Mouse (Mus musculus): Measurements from ENCODE around the gene B3galt5. TPM values are rescaled to one million over a fixed set of nuclear protein-coding genes. Genes with fewer than 3 reads are reported as not detected.

Gene B3galt5
- polyA plus RNA-seq, 1 experiment from 2014 or later, result 0.16 TPM

DNA sequence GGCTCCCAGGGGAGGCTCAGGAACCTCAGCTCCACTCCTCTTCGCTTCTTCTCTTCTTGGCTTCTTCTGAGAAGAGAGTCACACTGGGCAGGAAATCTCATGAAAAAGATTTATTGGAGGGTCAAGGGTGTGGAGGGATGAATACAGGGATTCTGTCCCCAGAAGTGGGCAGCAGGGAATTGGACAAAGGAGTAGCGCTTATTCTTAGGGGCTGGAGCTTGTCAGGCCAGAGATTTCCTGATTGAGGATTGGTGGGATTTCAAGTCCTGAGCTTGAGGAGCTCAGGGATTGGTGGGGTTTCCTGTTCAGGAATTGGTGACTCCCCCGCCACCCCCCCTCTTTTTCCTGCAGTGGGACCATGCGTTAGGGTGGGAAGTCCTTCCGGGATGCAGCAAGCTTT, 113.2 kb downstream of the B3galt5 start:
- no peak overlapping the region for H3K9ac ChIP-seq
- WGBS, result 74% methylated on average over 5 of the region's 5 CpGs
- H3K36me3 ChIP-seq, result no peaks in the 10 kb centered on the region
- no peaks in the 10 kb centered on the region for H3K9me3 ChIP-seq (replicated peaks)
- H3K4me2 ChIP-seq, result no peak overlapping the region
- no peaks in the 10 kb centered on the region for H3K27me3 ChIP-seq
- no peak overlapping the region for H3K4me3 ChIP-seq
- ATAC-seq (replicated peaks; ENCODE audit: insufficient number of reproducible peaks, insufficient read depth, low FRiP score, low read depth), result no peak
- no peaks in the 10 kb centered on the region for H3K4me1 ChIP-seq (replicated peaks)
- no peak overlapping the region for H3K27ac ChIP-seq

- no peaks in the 10 kb centered on the region for H3K27me3 ChIP-seq
- WGBS, result 91% methylated on average over 2 of the region's 2 CpGs
- H3K4me1 ChIP-seq (replicated peaks), result no peaks in the 10 kb centered on the region
- no peak overlapping the region for H3K9ac ChIP-seq
- no peaks in the 10 kb centered on the region for H3K9me3 ChIP-seq (replicated peaks)
- H3K36me3 ChIP-seq, result no peaks in the 10 kb centered on the region
- no peak overlapping the region for H3K27ac ChIP-seq
- H3K4me3 ChIP-seq, result no peak overlapping the region
- ATAC-seq (replicated peaks; ENCODE audit: insufficient number of reproducible peaks, insufficient read depth, low FRiP score, low read depth), result no peak
- no peak overlapping the region for H3K4me2 ChIP-seq
Measured at GRCm38 (mm10) chr16:96351520-96351919, 115.9 kb downstream of the B3galt5 start.

GRCm38 (mm10) chr16:96353296-96353896, 117.8 kb downstream of the B3galt5 start:
- no peaks in the 10 kb centered on the region for H3K9me3 ChIP-seq (replicated peaks)
- H3K4me1 ChIP-seq (replicated peaks), result no peaks in the 10 kb centered on the region
- no peak overlapping the region for H3K4me3 ChIP-seq
- H3K4me2 ChIP-seq, result no peak overlapping the region
- no peaks in the 10 kb centered on the region for H3K36me3 ChIP-seq
- H3K27me3 ChIP-seq, result no peaks in the 10 kb centered on the region
- 66% methylated on average over 6 of the region's 6 CpGs for WGBS
- H3K9ac ChIP-seq, result no peak overlapping the region
- no peak overlapping the region for H3K27ac ChIP-seq
- no peak for ATAC-seq (replicated peaks; ENCODE audit: insufficient number of reproducible peaks, insufficient read depth, low FRiP score, low read depth)

- H3K9me3 ChIP-seq (replicated peaks), result no peaks in the 10 kb centered on the region
- H3K4me2 ChIP-seq, result peak overlapping the region; percentile 19; the same call in 1 of the 2 replicates
- WGBS, result 43% methylated on average over 6 of the region's 6 CpGs
- 0 out of 2 replicates have a peak overlapping the region, but pooled peaks have one; percentile 13 for H3K4me3 ChIP-seq
- no peak overlapping the region for H3K27ac ChIP-seq
- no peaks in the 10 kb centered on the region for H3K4me1 ChIP-seq (replicated peaks)
- no peak overlapping the region for H3K9ac ChIP-seq
- no peaks in the 10 kb centered on the region for H3K27me3 ChIP-seq
- ATAC-seq (replicated peaks; ENCODE audit: insufficient number of reproducible peaks, insufficient read depth, low FRiP score, low read depth), result no peak
- no peaks in the 10 kb centered on the region for H3K36me3 ChIP-seq
Measured at GRCm38 (mm10) chr16:96353996-96354395, 118.4 kb downstream of the B3galt5 start.

GRCm38 (mm10) chr16:96357903-96358302, 122.3 kb downstream of the B3galt5 start:
- H3K27ac ChIP-seq, result no peak overlapping the region
- H3K4me3 ChIP-seq, result peak overlapping the region; percentile 44
- H3K27me3 ChIP-seq, result no peaks in the 10 kb centered on the region
- peak overlapping the region; percentile 59 for H3K4me2 ChIP-seq
- WGBS, result 4% methylated on average over 10 of the region's 10 CpGs
- no peaks in the 10 kb centered on the region for H3K36me3 ChIP-seq
- no peak overlapping the region for H3K9ac ChIP-seq
- H3K4me1 ChIP-seq (replicated peaks), result no peaks in the 10 kb centered on the region
- ATAC-seq (replicated peaks; ENCODE audit: insufficient number of reproducible peaks, insufficient read depth, low FRiP score, low read depth), result no peak; the same call in 1 of the 2 replicates
- H3K9me3 ChIP-seq (replicated peaks), result no peaks in the 10 kb centered on the region

DNA sequence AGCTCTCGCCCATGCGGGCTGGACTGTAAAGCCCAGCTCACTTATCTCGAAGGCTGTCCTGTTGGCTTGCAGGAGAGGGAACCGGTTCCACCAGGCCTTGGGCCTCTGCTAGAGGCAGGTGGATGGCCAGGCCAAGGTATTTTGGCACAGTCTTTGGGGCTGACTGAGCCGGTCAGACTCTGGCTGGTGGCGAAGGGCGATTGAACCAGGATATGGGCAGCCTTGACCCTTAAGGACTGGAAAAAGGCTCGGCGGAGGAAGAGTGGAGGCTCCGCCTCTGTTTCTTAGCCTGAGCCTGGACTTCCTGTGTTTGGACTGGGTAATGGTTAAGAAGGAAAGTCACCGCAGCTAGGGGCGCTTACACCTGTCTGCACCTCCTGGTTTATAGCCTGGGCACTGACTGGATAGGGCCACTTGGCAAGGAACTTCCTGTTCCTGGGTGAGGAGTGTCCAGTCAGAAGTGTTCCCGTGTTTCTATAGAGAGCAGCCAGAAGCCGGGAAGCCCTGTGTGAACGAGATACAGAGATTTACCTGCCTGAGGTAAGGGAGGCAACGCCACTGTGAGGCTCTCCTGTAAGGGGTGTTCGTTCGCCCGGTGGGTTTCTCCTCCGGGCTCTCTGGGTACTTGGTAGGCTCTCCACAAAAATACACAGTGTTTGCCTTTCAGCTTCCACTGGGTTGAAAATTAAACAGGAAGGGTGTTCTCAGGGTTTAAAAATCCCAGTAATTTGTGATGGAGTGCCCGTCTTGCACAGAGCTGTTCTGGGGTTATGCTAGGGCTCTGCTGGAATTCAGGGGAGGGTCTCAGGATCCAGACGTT, 125.9 kb downstream of the B3galt5 start:
- no peaks in the 10 kb centered on the region for H3K9me3 ChIP-seq (replicated peaks)
- H3K27me3 ChIP-seq, result no peaks in the 10 kb centered on the region
- no peaks in the 10 kb centered on the region for H3K36me3 ChIP-seq
- H3K4me2 ChIP-seq, result no peak overlapping the region
- H3K4me1 ChIP-seq (replicated peaks), result no peaks in the 10 kb centered on the region
- H3K9ac ChIP-seq, result no peak overlapping the region
- H3K4me3 ChIP-seq, result no peak overlapping the region
- WGBS, result 68% methylated on average over 22 of the region's 22 CpGs
- no peak overlapping the region for H3K27ac ChIP-seq
- no peak for ATAC-seq (replicated peaks; ENCODE audit: insufficient number of reproducible peaks, insufficient read depth, low FRiP score, low read depth)

DNA sequence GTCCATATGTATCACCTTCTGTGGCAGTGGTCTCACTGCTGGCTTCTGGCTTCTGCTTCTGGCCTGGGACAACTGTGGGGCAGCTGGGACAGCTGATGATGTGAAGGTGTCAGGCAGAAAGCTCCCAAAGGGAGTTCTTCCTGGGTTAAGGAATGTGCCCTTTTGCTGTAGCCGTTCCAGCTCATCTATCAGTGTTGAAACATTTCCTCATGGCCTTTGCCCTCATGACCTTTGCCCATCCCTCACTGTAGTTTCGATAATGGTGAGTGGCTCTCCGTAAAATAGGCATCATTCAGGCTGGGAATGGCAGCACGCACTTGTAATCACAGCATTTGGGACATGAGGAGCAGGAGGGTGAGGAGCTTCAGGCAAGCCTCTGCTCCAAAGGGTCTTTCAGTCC, 127.3 kb downstream of the B3galt5 start:
- no peak overlapping the region for H3K27ac ChIP-seq
- no peak for ATAC-seq (replicated peaks; ENCODE audit: insufficient number of reproducible peaks, insufficient read depth, low FRiP score, low read depth)
- no peak overlapping the region for H3K4me3 ChIP-seq
- no peak overlapping the region for H3K4me2 ChIP-seq
- no peaks in the 10 kb centered on the region for H3K4me1 ChIP-seq (replicated peaks)
- no peaks in the 10 kb centered on the region for H3K27me3 ChIP-seq
- no peak overlapping the region for H3K9ac ChIP-seq
- H3K36me3 ChIP-seq, result no peaks in the 10 kb centered on the region
- no peaks in the 10 kb centered on the region for H3K9me3 ChIP-seq (replicated peaks)
- 44% methylated on average over 4 of the region's 4 CpGs for WGBS

GRCm38 (mm10) chr16:96363277-96363676, 127.7 kb downstream of the B3galt5 start:
- 61% methylated on average over 5 of the region's 5 CpGs for WGBS
- Histone ChIP-seq H3K4me3 (no peak overlapping the region), H3K27ac (no peak overlapping the region), H3K27me3 (no peaks in the 10 kb centered on the region), H3K36me3 (no peaks in the 10 kb centered on the region), H3K9ac (no peak overlapping the region), H3K4me1 (replicated peaks) (no peaks in the 10 kb centered on the region), H3K9me3 (replicated peaks) (no peaks in the 10 kb centered on the region), H3K4me2 (no peak overlapping the region)
- no peak for ATAC-seq (replicated peaks; ENCODE audit: insufficient number of reproducible peaks, insufficient read depth, low FRiP score, low read depth)

DNA sequence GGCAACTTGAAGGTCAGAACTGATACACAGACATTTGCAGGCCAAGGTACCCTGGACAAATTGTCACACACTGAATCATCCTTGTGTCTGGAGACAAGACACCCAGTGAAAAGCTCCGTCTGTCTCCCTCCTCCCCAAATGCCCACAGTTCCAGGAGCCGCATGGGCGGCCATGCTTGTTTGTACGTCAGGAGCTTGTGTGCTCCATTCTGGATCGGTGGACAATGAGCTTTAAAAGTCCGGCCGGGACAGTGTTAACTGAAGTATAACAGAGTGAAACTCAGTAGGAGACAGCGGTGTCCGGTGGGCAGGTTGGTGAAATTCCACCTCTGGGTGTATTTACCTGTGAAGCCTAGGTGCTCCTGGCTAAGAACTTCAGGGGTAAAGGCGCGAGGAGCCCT, 129.3 kb downstream of the B3galt5 start:
- no peak for ATAC-seq (replicated peaks; ENCODE audit: insufficient number of reproducible peaks, insufficient read depth, low FRiP score, low read depth)
- Histone ChIP-seq H3K9ac (no peak overlapping the region), H3K4me1 (replicated peaks) (no peaks in the 10 kb centered on the region), H3K27me3 (no peaks in the 10 kb centered on the region), H3K36me3 (no peaks in the 10 kb centered on the region), H3K9me3 (replicated peaks) (no peaks in the 10 kb centered on the region), H3K4me3 (no peak overlapping the region), H3K4me2 (no peak overlapping the region), H3K27ac (no peak overlapping the region)
- WGBS, result 91% methylated on average over 11 of the region's 11 CpGs

Other genes starting within 250 kb of the B3galt5 start
- gene Psmg1, start 244.8 kb upstream of the B3galt5 start, polyA plus RNA-seq (2015; fragmentation: Nextera tagmentation; extraction: Ambion mirVana), result 65.2 and 69.9 TPM in 2 replicates
- 63.6 and 68.1 TPM in 2 replicates for gene Brwd1, start 153.3 kb upstream of the B3galt5 start, polyA plus RNA-seq (2015; fragmentation: Nextera tagmentation; extraction: Ambion mirVana)
- gene Hmgn1, start 108.1 kb upstream of the B3galt5 start, polyA plus RNA-seq (2015; fragmentation: Nextera tagmentation; extraction: Ambion mirVana), result 289 and 315 TPM in 2 replicates
- 49.2 and 52.8 TPM in 2 replicates for gene Wrb, start 90.4 kb upstream of the B3galt5 start, polyA plus RNA-seq (2015; fragmentation: Nextera tagmentation; extraction: Ambion mirVana)
- 1.2 and 1.5 TPM in 2 replicates for gene Lca5l, start 43.5 kb upstream of the B3galt5 start, polyA plus RNA-seq (2015; fragmentation: Nextera tagmentation; extraction: Ambion mirVana)
- gene Sh3bgr, start 35.4 kb upstream of the B3galt5 start, polyA plus RNA-seq (2015; fragmentation: Nextera tagmentation; extraction: Ambion mirVana), result 413 and 595 TPM in 2 replicates
- 0.10 TPM in 1 of 2 replicates, not detected in the other for gene Itgb2l, start 207.8 kb downstream of the B3galt5 start, polyA plus RNA-seq (2015; fragmentation: Nextera tagmentation; extraction: Ambion mirVana)
- gene Pcp4, start 231.8 kb downstream of the B3galt5 start, polyA plus RNA-seq (2015; fragmentation: Nextera tagmentation; extraction: Ambion mirVana), result 0.59 and 4.2 TPM in 2 replicates